Mouse (Mus musculus) bone marrow, adult 2 months (tissue): ENCODE data around the gene March6. TPM values are rescaled to one million over a fixed set of nuclear protein-coding genes. Genes with fewer than 3 reads are reported as not detected.

Source experiments
- H3K27ac ChIP-seq: fragments of 200-500 bp; 2 replicates; pipeline ENCODE4 v1.5.1; 2012; ENCODE audit warnings: low read depth, mild to moderate bottlenecking, control low read depth, inconsistent platforms, low read length; ENCODE audit not compliant: control insufficient read depth, poor library complexity, insufficient read depth
- H3K4me1 ChIP-seq: fragments of 200-500 bp; 2 replicates; pipeline ENCODE4 v1.6.1; 2011; ENCODE audit warnings: low read length; ENCODE audit not compliant: control insufficient read depth, insufficient read depth
- H3K4me3 ChIP-seq: fragments of 200-500 bp; replicated peaks from 2 replicates; pipeline ENCODE3; 2011; ENCODE audit warnings: mild to moderate bottlenecking, low read depth, low read length, control low read depth; ENCODE audit not compliant: control insufficient read depth
- CTCF ChIP-seq: fragments of 200-500 bp; IDR thresholded peaks from 2 replicates; pipeline ENCODE4 v1.5.1; 2011; ENCODE audit warnings: low read length, control low read depth; ENCODE audit not compliant: control insufficient read depth, insufficient read depth
- POLR2A ChIP-seq: fragments of 200-500 bp; IDR thresholded peaks from 2 replicates; pipeline ENCODE4 v1.6.1; 2011; ENCODE audit warnings: low read depth, mild to moderate bottlenecking, control low read depth, low read length, borderline replicate concordance; ENCODE audit not compliant: control insufficient read depth
- WGBS: fragments of 180-500 bp; shearing (Covaris S2); methylation state at CpG from one replicate; pipeline ENCODE4 v1.1.7; 2018; 5-methylcytosine and 5-hydroxymethylcytosine counted together
- polyA plus RNA-seq: library from polyadenylated mRNA; stranded (reverse); fragments of >200 nt; gene quantifications from 2 replicates; pipeline ENCODE4 v1.2.4, GENCODE M21; 2011; ENCODE audit warnings: low replicate concordance; ENCODE audit not compliant: missing spikeins, insufficient read depth, insufficient read length

Gene March6
- polyA plus RNA-seq, 1 experiment = 20.9 TPM

DNA sequence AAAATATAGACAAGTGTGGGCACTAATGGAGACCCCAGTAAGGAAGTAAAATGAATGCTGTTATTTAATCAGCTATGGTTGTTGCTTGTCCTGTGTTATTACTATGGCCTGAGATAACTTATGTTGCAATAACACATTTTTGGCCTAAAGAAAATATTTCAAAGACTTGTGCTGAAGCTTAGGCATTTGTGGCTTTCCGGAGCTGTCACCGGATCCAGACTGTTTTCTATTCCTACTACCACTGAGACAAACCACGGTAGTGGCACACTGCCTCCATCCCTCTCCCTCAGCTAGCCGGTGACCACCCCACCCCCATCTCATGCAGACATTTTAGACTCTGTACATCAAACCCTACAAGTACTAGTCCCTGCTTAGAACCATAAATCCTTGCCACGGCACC, 62.0 kb downstream of the March6 start:
- 87% methylated on average over 5 of the region's 5 CpGs for WGBS
- no peak overlapping the region for H3K4me3 ChIP-seq
- no peaks in the 10 kb centered on the region; the same call in 1 of the 2 replicates for H3K4me1 ChIP-seq
- H3K27ac ChIP-seq = no peak overlapping the region
- TF ChIP-seq CTCF (no peak), POLR2A (no peak)

DNA sequence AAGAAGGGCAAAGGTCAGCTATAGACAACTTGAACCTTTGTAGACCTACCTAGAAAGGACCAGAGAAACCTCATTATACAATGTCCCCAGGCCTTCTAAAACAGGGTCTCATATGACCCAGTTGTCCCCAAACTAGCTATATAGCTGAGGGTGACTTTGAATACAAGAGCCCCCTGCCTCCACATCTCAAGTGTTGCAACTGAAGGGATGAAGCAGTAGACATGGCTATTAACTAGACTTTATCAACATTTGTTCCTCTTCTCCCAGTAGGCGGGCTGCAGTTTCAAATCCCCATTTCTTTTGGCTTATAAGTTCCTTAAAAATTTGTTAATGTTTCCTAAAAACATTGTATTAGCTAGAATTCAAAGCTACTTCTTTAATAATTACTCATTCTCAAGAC, 64.1 kb downstream of the March6 start:
- H3K27ac ChIP-seq = no peak overlapping the region
- TF ChIP-seq POLR2A (no peak), CTCF (no peak)

DNA sequence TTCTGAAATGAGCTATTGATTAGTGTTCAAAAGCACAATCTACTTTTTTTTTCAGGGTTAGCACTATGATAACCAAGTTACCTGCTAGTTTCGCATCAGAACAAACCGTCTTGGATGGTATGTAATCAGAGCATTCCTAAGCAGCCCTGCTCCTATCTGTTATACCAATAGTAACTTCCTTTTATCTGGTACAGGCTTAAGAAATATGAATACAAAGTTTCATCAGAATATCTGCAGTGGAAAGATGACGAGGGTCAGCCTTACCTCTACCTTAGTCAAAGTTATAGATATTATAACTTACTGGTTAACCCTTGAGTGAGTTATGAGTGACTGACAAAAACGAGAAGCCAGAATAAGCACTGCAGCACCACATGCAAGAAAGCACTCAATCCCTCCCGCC, 64.6 kb downstream of the March6 start:
- H3K27ac ChIP-seq = no peak overlapping the region
- 73% methylated on average over 5 of the region's 5 CpGs for WGBS
- no peak for TF ChIP-seq POLR2A
- TF ChIP-seq CTCF = no peak
- H3K4me1 ChIP-seq = no peaks in the 10 kb centered on the region
- no peak overlapping the region for H3K4me3 ChIP-seq

More for the DNA sequence above, 64.1 kb downstream of the March6 start:
- Histone ChIP-seq H3K4me1 (no peaks in the 10 kb centered on the region), H3K4me3 (no peak overlapping the region)
- WGBS = 61% methylated on average over 1 of the region's 1 CpGs

DNA sequence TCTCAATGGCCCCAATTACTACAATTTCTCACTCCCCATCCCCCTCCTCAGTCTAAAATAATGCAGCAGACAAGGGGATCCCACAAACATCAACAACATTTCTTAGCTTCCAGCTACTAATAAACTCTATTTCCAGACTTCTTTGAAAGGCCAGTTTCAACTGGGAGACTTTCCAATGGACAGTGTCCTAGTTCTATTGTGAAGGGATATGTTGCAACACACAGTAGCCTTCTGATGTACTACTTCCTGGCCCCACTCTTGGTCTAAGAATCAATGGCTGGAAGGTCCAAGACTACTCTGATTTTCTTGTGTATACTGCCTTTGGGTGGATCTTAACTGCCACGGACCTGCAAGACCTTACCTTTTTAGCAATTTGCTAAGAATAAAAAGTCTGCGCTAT, 65.0 kb downstream of the March6 start:
- WGBS = 92% methylated on average over 2 of the region's 2 CpGs
- Histone ChIP-seq H3K4me1 (no peaks in the 10 kb centered on the region), H3K27ac (no peak overlapping the region), H3K4me3 (no peak overlapping the region)
- TF ChIP-seq POLR2A = no peak
- no peak for TF ChIP-seq CTCF

DNA sequence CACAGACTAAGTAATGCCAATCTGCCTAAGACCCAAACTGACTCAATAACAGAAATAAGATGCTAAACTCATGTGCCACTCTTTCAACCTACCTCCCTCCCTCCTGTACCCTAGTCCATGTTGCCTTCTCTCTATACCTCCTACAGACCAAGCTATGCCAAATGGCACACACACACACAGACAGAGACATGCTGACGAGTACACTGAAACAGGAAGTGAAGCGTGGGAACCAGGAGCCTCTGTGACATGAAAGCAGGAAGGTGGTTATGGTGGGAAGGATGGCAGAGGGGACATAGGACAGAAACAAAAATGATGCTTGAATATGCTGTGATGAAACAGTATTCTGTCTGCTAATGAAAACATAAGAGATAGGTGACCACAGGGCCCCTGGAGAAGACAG, 70.3 kb downstream of the March6 start:
- Histone ChIP-seq H3K27ac (no peak overlapping the region), H3K4me1 (no peaks in the 10 kb centered on the region), H3K4me3 (no peak overlapping the region)
- 38% methylated on average over 2 of the region's 2 CpGs for WGBS
- TF ChIP-seq POLR2A (no peak), CTCF (no peak)

DNA sequence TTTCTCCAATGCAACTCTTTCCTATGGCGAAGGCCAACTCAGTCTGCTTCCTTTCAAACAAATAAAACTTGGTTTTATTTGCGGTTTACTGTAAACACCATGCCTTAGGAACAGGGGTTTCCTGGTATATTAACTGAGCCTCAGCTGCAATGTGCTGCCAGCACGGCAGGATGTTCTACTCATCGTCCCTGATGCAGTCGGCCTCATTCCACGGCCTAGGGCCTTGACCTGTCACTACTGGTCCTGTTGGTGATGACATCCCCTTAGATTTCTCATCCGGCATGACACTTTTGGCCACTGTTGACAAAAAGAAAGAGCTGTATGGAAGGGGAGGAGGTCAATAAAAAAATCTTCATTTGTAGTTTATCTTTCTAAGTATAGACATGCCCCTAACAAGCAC, 72.8 kb downstream of the March6 start:
- no peak for TF ChIP-seq POLR2A
- no peak for TF ChIP-seq CTCF
- no peak overlapping the region for H3K4me3 ChIP-seq
- no peak overlapping the region for H3K27ac ChIP-seq
- no peaks in the 10 kb centered on the region; the same call in 1 of the 2 replicates for H3K4me1 ChIP-seq
- 93% methylated on average over 7 of the region's 7 CpGs for WGBS

DNA sequence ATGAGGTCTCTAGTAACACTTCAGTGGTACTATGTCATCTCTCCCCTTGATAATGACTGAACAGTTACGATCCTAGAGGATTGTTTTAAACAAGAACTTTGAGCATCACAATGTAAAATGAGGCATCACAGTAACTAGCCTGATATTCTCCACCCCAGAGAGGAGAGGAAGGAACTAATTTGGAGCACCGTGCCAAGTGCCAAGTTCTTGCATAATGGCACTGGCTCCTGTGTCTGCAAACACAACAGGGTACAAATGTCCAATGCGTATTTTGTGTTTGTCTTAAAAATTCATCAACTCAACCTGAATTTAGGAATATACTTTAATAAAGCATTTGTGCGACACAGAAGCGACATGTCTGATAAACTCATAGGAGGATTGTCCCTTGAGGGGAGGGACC, 74.5 kb downstream of the March6 start:
- Histone ChIP-seq H3K4me1 (no peaks in the 10 kb centered on the region; the same call in 1 of the 2 replicates), H3K4me3 (no peak overlapping the region), H3K27ac (no peak overlapping the region)
- 71% methylated on average over 5 of the region's 5 CpGs for WGBS
- TF ChIP-seq CTCF (no peak), POLR2A (no peak)

DNA sequence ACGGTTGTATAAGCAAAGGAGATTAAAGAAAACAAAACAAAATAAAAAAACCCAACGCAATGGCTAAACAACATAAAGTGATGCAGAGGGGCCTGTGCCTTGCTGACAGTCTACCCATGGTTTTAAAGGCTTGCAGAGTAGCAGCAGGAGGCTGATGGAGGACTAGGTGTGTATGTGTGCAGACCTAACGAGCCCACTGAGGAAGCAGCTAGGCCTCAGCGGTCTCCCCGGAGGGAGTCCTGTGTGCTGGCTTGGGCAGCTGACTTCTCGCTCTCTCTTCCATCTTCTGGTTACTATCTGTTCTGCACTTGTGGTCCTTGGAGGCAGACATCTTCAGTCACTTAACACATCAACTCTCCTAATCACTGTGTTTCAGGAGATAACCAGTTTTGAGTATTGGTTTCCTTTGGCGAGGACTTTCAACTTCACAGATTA, 76.0 kb downstream of the March6 start:
- Histone ChIP-seq H3K4me3 (no peak overlapping the region), H3K27ac (no peak overlapping the region), H3K4me1 (no peaks in the 10 kb centered on the region; the same call in 1 of the 2 replicates)
- 74% methylated on average over 7 of the region's 7 CpGs for WGBS
- TF ChIP-seq POLR2A = no peak
- no peak for TF ChIP-seq CTCF
